Mouse (Mus musculus) heart, embryonic 13.5 days (tissue): Measurements from ENCODE around the gene Fgfr2. TPM values are rescaled to one million over a fixed set of nuclear protein-coding genes. Genes with fewer than 3 reads are reported as not detected.

ENCODE experiments used
- ATAC-seq: fragments of 200-750 bp; cut with Nextera tagmentation; 2 replicates; pipeline ENCODE4 v1.8.0; 2017; ENCODE audit warnings: moderate TSS enrichment; ENCODE audit not compliant: insufficient number of reproducible peaks, low FRiP score, low TSS enrichment; ENCODE audit errors: extremely low read depth
- H3K27ac ChIP-seq: fragments of 300-500 bp; sonication (generic); replicated peaks from 2 replicates; pipeline ENCODE4 v1.5.1; 2015; ENCODE audit warnings: moderate library complexity, mild to moderate bottlenecking, inconsistent platforms
- H3K27me3 ChIP-seq: fragments of 300-500 bp; sonication (generic); replicated peaks from 2 replicates; pipeline ENCODE4 v1.6.1; 2015; ENCODE audit warnings: mild to moderate bottlenecking, inconsistent platforms
- H3K36me3 ChIP-seq: fragments of 300-500 bp; sonication (generic); 2 replicates; pipeline ENCODE4 v1.6.1; 2015; ENCODE audit warnings: mild to moderate bottlenecking, inconsistent platforms
- H3K4me1 ChIP-seq: fragments of 300-500 bp; sonication (generic); 2 replicates; pipeline ENCODE4 v1.6.1; 2015; ENCODE audit warnings: inconsistent platforms
- H3K4me2 ChIP-seq: fragments of 300-500 bp; sonication (generic); 2 replicates; pipeline ENCODE4 v1.6.1; 2015; ENCODE audit warnings: inconsistent platforms, mild to moderate bottlenecking, moderate library complexity
- H3K4me3 ChIP-seq: fragments of 300-500 bp; sonication (generic); 2 replicates; pipeline ENCODE4 v1.5.1; 2015; ENCODE audit warnings: moderate library complexity, mild to moderate bottlenecking, inconsistent platforms
- H3K9ac ChIP-seq: fragments of 300-500 bp; sonication (generic); 2 replicates; pipeline ENCODE4 v1.6.1; 2015; ENCODE audit warnings: inconsistent platforms, mild to moderate bottlenecking, moderate library complexity
- H3K9me3 ChIP-seq: fragments of 300-500 bp; sonication (generic); 2 replicates; pipeline ENCODE4 v1.6.1; 2016; ENCODE audit warnings: inconsistent platforms
- WGBS: fragments of 180-500 bp; shearing (Covaris S2); methylation state at CpG from one replicate; pipeline ENCODE4 v1.1.7; 2015; ENCODE audit warnings: mixed read lengths; 5-methylcytosine and 5-hydroxymethylcytosine counted together
- polyA plus RNA-seq: library from polyadenylated mRNA; unstranded; fragments of >200 nt; fragmentation: Nextera tagmentation; extraction: Ambion mirVana; gene quantifications from 2 replicates; pipeline ENCODE4 v1.2.1, GENCODE M21; 2015

The Fgfr2 gene
- polyA plus RNA-seq, 1 experiment from 2014 or later = 22.5 TPM

DNA sequence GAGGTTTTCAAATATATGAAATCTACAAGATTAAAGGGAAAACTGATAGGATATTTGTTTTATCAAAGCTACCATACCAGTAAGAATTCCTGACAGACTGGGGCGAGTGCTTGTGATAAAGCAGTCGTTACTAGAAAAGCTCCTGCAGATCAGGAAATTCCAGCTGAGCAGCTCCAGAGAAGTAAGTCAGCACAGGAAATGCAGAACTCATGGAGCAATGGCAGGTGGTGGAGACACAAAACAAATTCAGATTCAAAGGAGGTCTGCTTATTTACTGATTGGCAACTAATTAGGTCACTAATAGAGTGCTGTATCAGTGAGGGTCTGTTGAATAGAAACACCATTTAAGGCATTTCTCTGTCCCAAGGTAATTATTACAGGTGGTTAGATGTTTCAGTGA lies 2232.3 kb downstream of the Fgfr2 start:
- no peaks in the 10 kb centered on the region for H3K27me3 ChIP-seq
- H3K4me1 ChIP-seq = peaks cover 44% of the 10 kb centered on the region
- no peak overlapping the region for H3K4me2 ChIP-seq
- H3K4me3 ChIP-seq = no peak overlapping the region
- no peaks in the 10 kb centered on the region for H3K9me3 ChIP-seq
- 10% methylated on average over 2 of the region's 2 CpGs for WGBS
- ATAC-seq = no peak
- peak overlapping the region; percentile 39 for H3K27ac ChIP-seq
- H3K36me3 ChIP-seq = peaks cover 46% of the 10 kb centered on the region
- H3K9ac ChIP-seq = no peak overlapping the region

DNA sequence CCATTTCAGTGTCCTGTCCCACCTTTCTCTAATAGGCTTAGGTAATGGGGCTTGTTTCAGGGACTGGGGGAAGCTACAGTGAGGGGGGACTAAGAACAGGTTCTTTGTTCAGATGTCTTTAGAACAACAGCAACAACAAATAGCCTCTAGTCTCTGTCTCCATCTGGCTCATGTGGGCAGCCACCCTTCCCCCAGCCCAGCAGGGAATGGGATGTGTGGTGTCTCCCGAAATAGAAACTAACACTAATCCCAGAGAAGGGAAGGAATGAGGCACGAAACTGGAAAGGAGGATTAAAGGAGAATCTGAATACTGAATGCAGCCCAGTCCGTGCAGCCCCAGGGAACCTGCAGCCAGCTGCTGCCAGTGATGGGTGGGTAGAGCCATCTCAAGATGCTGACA lies 2235.2 kb downstream of the Fgfr2 start:
- ATAC-seq = no peak
- H3K27me3 ChIP-seq = no peaks in the 10 kb centered on the region
- H3K36me3 ChIP-seq = peaks cover 47% of the 10 kb centered on the region
- no peaks in the 10 kb centered on the region for H3K9me3 ChIP-seq
- peak overlapping the region; percentile 92 for H3K27ac ChIP-seq
- H3K4me2 ChIP-seq = peak overlapping the region; percentile 58
- peaks cover 45% of the 10 kb centered on the region for H3K4me1 ChIP-seq
- peak overlapping the region; percentile 59 for H3K9ac ChIP-seq
- H3K4me3 ChIP-seq = peak overlapping the region; percentile 11; the same call in 1 of the 2 replicates
- 22% methylated on average over 3 of the region's 3 CpGs for WGBS

DNA sequence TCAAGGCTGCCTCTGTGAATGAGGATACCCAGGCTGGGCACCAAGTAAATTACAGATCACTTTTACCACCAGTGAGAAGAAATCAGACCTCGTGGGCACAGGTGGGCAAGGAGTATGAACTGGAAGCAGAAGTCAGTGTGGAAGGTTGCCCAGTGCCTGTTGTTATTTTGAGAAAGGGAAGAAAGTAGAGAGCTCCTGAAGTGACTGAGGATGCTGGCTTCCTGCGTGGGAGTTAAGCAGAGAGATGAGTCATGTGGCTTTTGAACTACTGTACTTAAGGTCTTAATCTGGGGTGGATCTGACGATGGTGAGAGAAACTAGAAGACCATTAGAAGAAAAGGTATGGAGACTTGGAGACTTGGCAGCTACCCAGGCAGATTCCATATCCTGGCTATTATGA lies 2236.9 kb downstream of the Fgfr2 start:
- ATAC-seq = no peak
- Histone ChIP-seq H3K9me3 (no peaks in the 10 kb centered on the region), H3K4me3 (no peak overlapping the region), H3K4me2 (no peak overlapping the region), H3K9ac (no peak overlapping the region), H3K27ac (0 out of 2 replicates have a peak overlapping the region, but pooled peaks have one; percentile 12), H3K27me3 (no peaks in the 10 kb centered on the region), H3K36me3 (peaks cover 40% of the 10 kb centered on the region), H3K4me1 (peaks cover 45% of the 10 kb centered on the region)
- 47% methylated on average over 3 of the region's 3 CpGs for WGBS

DNA sequence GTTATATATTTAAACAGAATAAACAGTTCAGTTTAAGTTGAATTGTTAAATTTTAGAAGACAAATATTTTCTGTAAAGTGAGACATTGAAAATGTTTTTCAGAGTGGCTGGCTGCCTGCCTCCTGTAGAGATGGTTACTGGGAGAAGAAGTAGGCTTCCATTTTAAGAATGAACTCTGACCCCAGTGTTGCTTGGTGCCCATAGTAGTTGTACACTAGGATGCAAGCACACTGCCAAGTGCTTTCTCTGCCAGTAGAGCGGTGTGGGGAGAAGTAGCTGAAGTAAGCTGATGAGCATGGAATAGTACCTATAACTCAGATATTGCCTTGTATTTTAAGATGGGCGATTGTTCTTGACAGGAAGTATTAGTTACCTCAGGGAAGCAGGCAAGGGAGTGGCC lies 2239.0 kb downstream of the Fgfr2 start:
- peaks cover 30% of the 10 kb centered on the region for H3K4me1 ChIP-seq
- H3K4me2 ChIP-seq = no peak overlapping the region
- no peak overlapping the region for H3K27ac ChIP-seq
- H3K9me3 ChIP-seq = no peaks in the 10 kb centered on the region
- 85% methylated on average over 2 of the region's 2 CpGs for WGBS
- no peak overlapping the region for H3K4me3 ChIP-seq
- H3K9ac ChIP-seq = no peak overlapping the region
- H3K27me3 ChIP-seq = no peaks in the 10 kb centered on the region
- ATAC-seq = no peak
- H3K36me3 ChIP-seq = peaks cover 46% of the 10 kb centered on the region

DNA sequence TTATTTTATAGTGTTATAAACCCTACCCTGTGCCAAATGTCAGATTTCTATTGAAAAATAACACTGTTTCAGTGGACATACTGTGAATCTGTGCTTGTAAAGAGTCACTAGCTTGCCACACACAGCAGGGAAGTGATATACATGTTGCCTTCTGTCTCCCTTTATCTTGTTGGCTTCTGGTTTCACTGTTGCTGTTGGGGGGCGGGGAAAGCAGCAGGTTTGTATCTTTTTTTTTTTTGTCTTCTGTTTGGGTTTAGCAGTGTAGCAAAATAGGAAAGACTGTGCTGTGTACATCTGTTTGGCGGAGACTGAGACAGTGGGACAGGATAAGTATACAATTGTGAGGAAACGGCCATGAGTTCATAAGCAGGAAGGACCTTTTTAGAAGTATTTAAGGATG lies 2255.9 kb downstream of the Fgfr2 start:
- 39% methylated on average over 3 of the region's 3 CpGs for WGBS
- peak overlapping the region; percentile 91 for H3K4me3 ChIP-seq
- H3K9me3 ChIP-seq = no peaks in the 10 kb centered on the region
- H3K4me2 ChIP-seq = peak overlapping the region; percentile 69
- H3K27ac ChIP-seq = peak overlapping the region; percentile 26; the same call in 1 of the 2 replicates
- H3K27me3 ChIP-seq = no peaks in the 10 kb centered on the region
- peak overlapping the region; percentile 53 for H3K9ac ChIP-seq
- ATAC-seq = no peak
- H3K36me3 ChIP-seq = no peaks in the 10 kb centered on the region
- peaks cover 35% of the 10 kb centered on the region for H3K4me1 ChIP-seq

DNA sequence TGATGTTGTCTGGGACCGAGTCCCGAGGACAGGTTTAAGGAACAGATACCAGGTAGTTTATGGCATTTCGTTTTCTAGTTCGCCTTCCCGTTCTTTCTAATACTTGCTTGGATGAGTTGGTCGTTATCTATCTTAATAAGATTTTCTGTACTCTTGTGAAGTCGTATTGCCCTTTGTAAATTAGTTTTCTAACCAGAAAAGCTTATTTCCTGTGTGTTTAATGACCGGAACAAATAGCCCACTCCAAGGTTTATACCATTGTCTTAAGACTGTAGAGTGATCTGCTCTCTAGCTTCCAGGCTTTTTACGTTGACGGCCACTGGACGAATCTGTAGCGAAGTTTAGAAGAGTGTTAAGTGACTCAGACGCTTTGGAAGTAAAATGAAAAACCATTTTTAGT lies 2256.5 kb downstream of the Fgfr2 start:
- Histone ChIP-seq H3K4me3 (peak overlapping the region; percentile 91), H3K27me3 (no peaks in the 10 kb centered on the region), H3K9ac (peak overlapping the region; percentile 93), H3K9me3 (no peaks in the 10 kb centered on the region), H3K27ac (peak overlapping the region; percentile 84), H3K36me3 (no peaks in the 10 kb centered on the region), H3K4me2 (peak overlapping the region; percentile 69), H3K4me1 (peaks cover 35% of the 10 kb centered on the region)
- no peak for ATAC-seq
- 2% methylated on average over 13 of the region's 13 CpGs for WGBS

DNA sequence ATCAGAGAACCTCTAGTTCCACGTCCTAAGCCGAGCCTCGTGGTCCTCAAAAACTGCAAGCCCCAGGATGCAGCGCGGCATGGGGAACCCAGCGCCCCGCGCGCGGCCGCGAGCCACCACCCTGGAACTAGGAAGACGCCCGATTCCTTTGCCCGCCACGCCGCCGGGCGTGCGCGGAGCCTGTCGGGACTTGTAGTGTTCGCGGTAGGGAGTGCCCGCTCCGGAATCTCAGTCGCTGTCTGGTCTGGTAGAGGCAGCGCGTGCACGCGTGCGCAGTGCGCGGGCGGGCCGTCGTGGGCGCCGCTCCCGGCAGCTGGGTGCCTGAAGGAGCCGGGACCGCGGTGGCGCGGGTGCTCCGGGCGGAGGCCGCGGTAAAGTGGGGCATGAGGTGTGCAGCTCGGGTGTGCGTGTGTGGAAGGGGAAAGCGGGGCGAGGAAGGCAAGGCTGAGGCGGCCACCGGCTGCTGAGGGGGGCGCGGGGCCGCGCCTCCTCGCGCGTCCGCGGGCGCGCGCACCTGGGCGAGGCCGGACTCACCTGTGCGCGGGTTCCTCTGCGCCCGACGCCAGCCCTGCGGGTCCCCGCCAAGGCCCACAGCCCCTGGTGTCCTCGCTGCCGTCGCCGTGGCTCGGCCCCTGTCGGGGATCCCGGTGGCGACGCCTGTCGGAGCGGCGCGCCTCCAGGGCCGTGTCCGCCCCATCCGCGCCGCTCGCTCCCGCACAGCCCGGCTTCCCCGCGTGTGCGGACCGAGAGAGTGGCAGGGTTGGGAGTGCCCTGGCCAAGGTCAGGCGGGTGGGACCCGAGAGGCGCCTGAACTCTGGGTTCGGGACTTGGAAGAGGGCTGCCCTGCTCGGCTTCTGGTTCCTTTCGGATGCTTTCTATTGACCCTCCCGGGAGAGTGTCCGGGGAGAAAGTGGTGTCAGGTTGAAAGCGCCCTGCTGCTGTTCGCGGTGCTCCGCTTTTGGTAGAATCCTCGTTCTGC lies 2257.2 kb downstream of the Fgfr2 start, which contains the start of gene Plekha1:
Gene Plekha1, plus strand, starts transcription at position 144 of the 979 bp plus-strand sequence.
- H3K4me1 ChIP-seq = peaks cover 39% of the 10 kb centered on the region
- no peaks in the 10 kb centered on the region for H3K9me3 ChIP-seq
- H3K36me3 ChIP-seq = no peaks in the 10 kb centered on the region
- peak within 1 kb of the TSS; percentile 91 for H3K4me3 ChIP-seq
- WGBS = under 1% methylated on average over 104 of the region's 114 CpGs
- H3K27me3 ChIP-seq = no peaks in the 10 kb centered on the region
- H3K4me2 ChIP-seq = peak within 1 kb of the TSS; percentile 69
- peak within 1 kb of the TSS; percentile 93 for H3K9ac ChIP-seq
- peak within 1 kb of the TSS; percentile 84 for H3K27ac ChIP-seq
- peak; percentile 86 for ATAC-seq

DNA sequence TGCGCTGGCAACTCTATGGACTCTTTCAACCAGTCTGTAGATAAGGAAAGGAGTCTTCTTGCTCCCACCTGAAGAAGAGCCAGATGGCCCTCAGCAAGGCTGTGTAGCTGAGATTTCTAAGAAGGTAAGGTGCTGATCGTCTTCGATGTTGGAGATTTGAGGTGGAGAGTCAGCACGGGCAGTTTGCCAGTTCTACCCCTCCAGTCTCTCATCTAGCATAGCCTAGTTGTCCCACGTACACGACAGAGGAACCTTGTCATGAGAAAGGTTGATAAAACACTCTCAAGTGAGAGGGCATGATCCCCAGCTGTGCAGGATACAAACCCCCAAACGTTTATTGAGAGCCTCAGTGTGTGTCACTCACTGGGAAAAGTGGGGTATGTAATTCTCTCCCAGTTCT lies 2258.4 kb downstream of the Fgfr2 start:
- Histone ChIP-seq H3K36me3 (no peaks in the 10 kb centered on the region), H3K9ac (no peak overlapping the region), H3K9me3 (no peaks in the 10 kb centered on the region), H3K4me1 (peaks cover 42% of the 10 kb centered on the region), H3K27me3 (no peaks in the 10 kb centered on the region), H3K27ac (no peak overlapping the region), H3K4me2 (no peak overlapping the region), H3K4me3 (no peak overlapping the region)
- ATAC-seq = no peak
- WGBS = 55% methylated on average over 7 of the region's 7 CpGs

DNA sequence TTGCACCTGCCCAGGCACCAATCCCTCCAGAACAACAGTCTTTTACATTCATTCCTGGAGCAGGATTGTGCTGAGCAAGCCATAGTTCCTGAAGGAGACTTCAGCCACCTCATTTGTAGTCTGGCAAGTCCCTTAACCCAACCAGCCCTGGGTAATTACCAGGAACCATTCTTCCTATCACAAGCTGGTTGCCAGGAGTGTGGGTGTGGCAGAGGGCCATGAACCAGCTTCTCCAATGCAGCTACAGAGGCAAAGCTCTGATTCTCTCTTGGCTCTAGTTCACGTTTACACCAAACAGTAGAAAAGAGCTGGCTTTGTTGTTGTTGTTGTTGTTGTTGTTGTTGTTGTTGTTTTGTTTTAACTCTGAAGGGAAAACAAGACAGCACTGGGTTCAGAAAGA lies 2260.6 kb downstream of the Fgfr2 start:
- Histone ChIP-seq H3K4me3 (no peak overlapping the region), H3K27me3 (no peaks in the 10 kb centered on the region), H3K36me3 (no peaks in the 10 kb centered on the region), H3K27ac (no peak overlapping the region), H3K4me1 (peaks cover 38% of the 10 kb centered on the region), H3K9ac (no peak overlapping the region), H3K4me2 (no peak overlapping the region), H3K9me3 (no peaks in the 10 kb centered on the region)
- 70% methylated on average over 1 of the region's 1 CpGs for WGBS
- no peak for ATAC-seq

DNA sequence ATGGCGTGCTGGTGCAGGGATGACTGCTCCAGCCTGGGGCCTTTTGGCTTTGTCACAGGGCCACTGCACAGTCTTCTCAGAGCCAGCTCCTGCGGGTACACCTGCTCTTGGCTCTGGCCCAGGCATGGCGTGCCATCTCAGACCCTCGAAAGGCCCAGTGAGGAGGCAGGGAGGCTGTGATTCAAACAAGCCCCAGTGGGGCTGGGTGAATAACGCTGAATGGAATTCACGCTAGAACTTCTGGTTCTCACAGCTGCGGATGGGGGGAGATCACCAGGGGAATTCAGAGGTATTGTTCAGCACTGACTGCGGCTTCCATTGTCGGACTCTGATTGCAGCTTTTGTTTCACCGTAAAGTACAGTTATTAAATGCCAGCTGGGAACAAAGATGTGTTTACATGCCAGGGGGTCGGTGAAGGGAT lies 2262.4 kb downstream of the Fgfr2 start:
- 44% methylated on average over 11 of the region's 11 CpGs for WGBS
- peaks cover 30% of the 10 kb centered on the region for H3K4me1 ChIP-seq
- no peaks in the 10 kb centered on the region for H3K36me3 ChIP-seq
- H3K4me2 ChIP-seq = no peak overlapping the region
- H3K4me3 ChIP-seq = no peak overlapping the region
- no peaks in the 10 kb centered on the region for H3K27me3 ChIP-seq
- H3K9me3 ChIP-seq = no peaks in the 10 kb centered on the region
- no peak overlapping the region for H3K27ac ChIP-seq
- H3K9ac ChIP-seq = no peak overlapping the region
- no peak for ATAC-seq

DNA sequence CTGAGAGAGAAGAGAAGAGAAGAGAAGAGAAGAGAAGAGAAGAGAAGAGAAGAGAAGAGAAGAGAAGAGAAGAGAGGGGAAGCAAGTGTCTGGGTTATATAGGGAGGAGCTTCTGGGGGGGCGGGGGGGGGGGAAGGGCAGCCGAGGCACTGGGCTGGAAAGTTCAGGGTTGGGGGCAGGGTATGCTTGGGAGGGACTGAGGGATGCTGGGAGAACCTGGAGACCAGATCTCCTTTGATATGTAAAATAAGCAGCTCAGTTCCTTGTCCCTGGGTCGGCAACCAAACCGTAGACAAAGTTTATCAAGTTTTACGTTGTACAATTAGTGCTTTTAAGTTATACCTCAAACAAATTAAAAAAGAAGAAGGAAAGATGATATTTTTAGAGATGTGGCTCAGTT lies 2263.2 kb downstream of the Fgfr2 start:
- no peak overlapping the region for H3K4me2 ChIP-seq
- H3K27me3 ChIP-seq = no peaks in the 10 kb centered on the region
- WGBS = 47% methylated on average over 4 of the region's 5 CpGs
- H3K9me3 ChIP-seq = no peaks in the 10 kb centered on the region
- H3K4me1 ChIP-seq = peaks cover 29% of the 10 kb centered on the region
- no peak overlapping the region for H3K9ac ChIP-seq
- H3K4me3 ChIP-seq = no peak overlapping the region
- no peak for ATAC-seq
- H3K27ac ChIP-seq = no peak overlapping the region
- H3K36me3 ChIP-seq = no peaks in the 10 kb centered on the region
